Mouse (Mus musculus): ENCODE data around the gene Spats2l.
A peak's percentile ranks its signal among the peaks of the same experiment; 100 is the strongest.

The Spats2l gene

GRCm38 (mm10) chr1:57969327-57970271, 195.6 kb downstream of the Spats2l start:
- DNase-seq (ENCODE audit: low spot score), result peak; percentile 95

DNA sequence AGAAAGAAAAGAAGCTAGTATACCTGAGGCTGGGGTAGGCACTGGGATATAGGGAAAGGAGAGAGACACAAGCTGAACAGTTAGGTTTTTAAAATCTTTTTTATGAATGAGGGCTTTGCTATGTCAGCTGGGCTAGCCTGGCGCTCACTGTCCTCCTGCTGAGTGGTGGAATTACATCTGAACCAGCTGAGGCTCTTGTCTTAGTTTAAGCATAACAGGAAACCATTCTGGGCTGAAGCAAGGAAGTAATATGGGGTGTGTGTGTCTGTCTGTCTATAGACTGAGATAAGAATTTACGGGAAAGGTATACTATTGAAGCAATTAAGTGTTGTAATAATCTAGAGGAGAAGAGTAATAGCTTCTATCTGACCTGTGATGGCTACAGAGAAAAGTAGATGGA, 197.6 kb downstream of the Spats2l start:
- no peak for DNase-seq (ENCODE audit: low spot score)

- DNase-seq (ENCODE audit: low spot score), result no peak
Observed at GRCm38 (mm10) chr1:57976860-57977259, 202.9 kb downstream of the Spats2l start.

GRCm38 (mm10) chr1:57989052-57989600, 215.2 kb downstream of the Spats2l start:
- DNase-seq (ENCODE audit: low spot score), result no peak

DNA sequence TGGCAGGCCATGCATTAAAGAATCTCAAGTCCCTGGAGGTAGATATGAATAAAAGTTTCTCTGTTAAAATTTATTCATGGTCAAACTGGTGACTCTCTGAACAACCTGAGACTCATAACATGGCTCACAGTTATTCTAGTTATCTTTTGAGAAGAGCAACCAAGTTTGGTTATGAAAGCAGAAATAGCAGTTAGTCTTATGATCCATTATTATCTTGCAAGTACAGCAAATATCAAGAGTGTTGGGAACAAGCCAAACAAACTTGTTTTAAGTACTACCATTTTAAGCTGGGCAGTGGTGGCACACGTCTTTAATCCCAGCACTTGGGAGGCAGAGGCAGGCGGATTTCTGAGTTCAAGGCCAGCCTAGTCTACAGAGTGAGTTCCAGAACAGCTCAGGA, 217.3 kb downstream of the Spats2l start:
- DNase-seq (ENCODE audit: low spot score), result no peak

- peak; percentile 99 for DNase-seq (ENCODE audit: low spot score)
Observed at GRCm38 (mm10) chr1:57995432-57996132, 221.6 kb downstream of the Spats2l start, which contains the start of gene Sgo2a. Gene Sgo2a (plus strand): TSS chr1:57995971.

GRCm38 (mm10) chr1:57996133-57996615, 222.2 kb downstream of the Spats2l start:
- no peak for DNase-seq (ENCODE audit: low spot score)
